Mouse (Mus musculus): ENCODE results near the gene Timm8a1. TPM values are rescaled to one million over a fixed set of nuclear protein-coding genes. Genes with fewer than 3 reads are reported as not detected.
A peak's percentile ranks its signal among the peaks of the same experiment; 100 is the strongest.
"Not testable (repeated sequence)": the region's sequence is repeated elsewhere in the genome, so short reads cannot be mapped to it uniquely, and the experiment has no call there.

The Timm8a1 gene
- polyA plus RNA-seq, 1 experiment, result 12.8 TPM

DNA sequence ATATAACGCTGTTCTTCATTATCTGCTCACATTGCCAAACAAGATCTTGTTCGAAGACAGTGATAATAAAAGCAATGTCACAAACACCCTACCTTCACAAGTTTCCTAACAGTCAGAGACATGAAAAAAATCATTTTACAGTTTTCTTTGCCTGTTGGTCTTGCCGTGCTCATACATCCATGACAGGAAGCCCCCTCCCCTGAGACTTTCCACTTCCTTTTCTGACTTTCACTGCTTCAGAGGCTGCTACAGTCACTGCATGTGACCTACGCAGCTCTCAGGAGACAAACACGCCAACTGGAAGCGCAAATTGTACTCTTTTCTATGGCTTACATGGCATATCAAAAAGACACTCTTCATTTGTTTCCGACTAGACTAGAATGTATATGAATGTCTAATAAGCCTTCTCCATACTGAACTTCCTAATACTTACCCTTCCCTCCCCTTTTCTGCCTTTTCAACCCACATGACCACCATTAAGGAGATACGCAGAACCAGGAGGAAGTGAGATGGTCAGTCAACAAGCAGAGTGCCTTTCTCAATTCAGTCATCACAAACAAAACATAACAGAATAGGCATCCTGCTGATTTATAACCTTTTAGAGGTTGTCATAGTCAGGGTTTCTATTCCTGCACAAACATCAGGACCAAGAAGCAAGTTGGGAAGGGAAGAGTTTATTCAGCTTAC lies 25.0 kb upstream of the Timm8a1 start:
- TF ChIP-seq POLR2A (IDR thresholded peaks at IDR 0.05; ENCODE audit: borderline replicate concordance, extremely low read depth, insufficient read depth, insufficient read length, poor library complexity, severe bottlenecking), result no peak
- no peak for TF ChIP-seq CTCF (IDR thresholded peaks at IDR 0.05; ENCODE audit: borderline replicate concordance, extremely low read depth, insufficient read depth, insufficient read length)
- DNase-seq (ENCODE audit: low read depth), result no peak

DNA sequence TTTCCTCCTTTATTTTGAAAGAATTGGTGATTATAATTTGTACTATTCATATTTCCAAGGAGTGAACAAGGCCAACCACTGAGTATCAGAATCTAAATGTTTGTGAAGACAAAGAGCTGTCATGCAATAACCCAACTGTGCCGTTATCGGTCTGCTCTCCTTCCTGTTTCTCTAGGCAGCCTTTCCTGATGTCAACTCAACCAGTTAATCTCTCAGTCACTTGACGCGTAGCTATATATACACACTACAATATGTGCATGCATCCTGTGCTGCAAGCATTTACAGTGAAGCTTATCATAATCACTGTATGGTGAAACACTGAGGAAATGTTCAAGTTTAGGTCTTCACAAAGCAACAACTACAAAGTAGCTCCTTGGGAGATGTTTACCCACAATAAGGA lies 22.7 kb upstream of the Timm8a1 start:
- DNase-seq (ENCODE audit: low read depth), result no peak
- no peak for TF ChIP-seq CTCF (IDR thresholded peaks at IDR 0.05; ENCODE audit: borderline replicate concordance, extremely low read depth, insufficient read depth, insufficient read length)
- TF ChIP-seq POLR2A (IDR thresholded peaks at IDR 0.05; ENCODE audit: borderline replicate concordance, extremely low read depth, insufficient read depth, insufficient read length, poor library complexity, severe bottlenecking), result no peak

DNA sequence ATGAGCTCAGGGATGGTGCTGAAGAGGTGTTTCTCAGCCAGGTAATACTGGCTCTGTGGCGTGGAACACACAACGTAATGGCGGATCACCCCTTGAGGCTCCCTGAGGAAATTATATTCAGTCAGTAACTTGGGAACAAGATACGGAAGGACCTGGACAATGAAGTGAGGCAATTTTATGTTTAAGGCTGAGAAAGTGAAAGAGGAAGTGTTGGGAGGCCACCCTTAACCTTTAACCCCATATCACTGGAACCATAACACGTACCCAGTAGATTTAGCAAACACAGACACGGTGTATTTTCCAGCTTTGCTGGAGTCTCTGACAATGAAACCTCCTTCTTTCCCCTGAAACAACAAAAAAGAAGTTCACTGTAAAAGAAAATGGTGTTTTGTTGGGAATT lies 12.8 kb upstream of the Timm8a1 start:
- no peak for DNase-seq (ENCODE audit: low read depth)

DNA sequence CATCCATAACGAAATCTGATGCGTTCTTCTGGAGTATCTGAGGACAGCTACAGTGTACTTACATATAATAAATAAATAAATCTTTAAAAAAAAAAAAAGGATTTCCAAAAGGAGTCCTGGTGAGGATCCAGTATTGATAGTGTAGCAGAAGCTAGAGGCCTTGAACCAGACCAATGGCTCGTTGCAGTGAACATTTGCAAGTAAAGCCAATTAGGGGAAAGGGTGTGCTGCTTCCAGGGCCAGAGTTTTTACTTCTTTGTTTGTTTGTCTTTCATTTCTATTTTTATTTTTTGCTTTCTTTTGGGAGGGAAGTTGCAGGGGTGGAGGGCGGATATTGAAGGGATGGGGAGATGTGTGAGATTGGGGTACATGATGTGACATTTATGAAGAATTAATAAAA lies 11.7 kb upstream of the Timm8a1 start:
- no peak for DNase-seq (ENCODE audit: low read depth)
- TF ChIP-seq CTCF (IDR thresholded peaks at IDR 0.05; ENCODE audit: borderline replicate concordance, extremely low read depth, insufficient read depth, insufficient read length) (no peak), POLR2A (IDR thresholded peaks at IDR 0.05; ENCODE audit: borderline replicate concordance, extremely low read depth, insufficient read depth, insufficient read length, poor library complexity, severe bottlenecking) (no peak)

More for the DNA sequence above, 12.8 kb upstream of the Timm8a1 start:
- no peak for TF ChIP-seq CTCF (IDR thresholded peaks at IDR 0.05; ENCODE audit: borderline replicate concordance, extremely low read depth, insufficient read depth, insufficient read length)

DNA sequence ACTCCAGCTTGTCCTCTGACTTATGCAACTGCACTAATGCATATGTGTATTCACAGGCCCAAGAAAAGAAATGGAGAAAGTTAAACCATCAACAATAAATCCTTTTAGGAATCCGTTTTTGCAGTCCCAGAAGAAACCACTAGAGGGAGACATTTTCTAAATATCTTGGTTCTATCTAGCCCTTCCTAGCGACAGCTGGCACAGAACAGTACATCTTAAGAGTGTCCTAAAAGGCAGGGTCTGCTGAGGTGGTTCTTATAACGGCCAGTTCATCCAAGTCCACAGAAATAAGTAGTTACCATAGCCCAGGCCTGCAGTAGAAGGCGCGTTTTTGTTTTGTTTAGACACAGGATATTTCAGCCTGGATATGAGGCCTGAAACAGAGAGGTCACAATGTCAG lies 9.2 kb upstream of the Timm8a1 start:
- DNase-seq (ENCODE audit: low read depth), result peak; percentile 71
- no peak for TF ChIP-seq POLR2A (IDR thresholded peaks at IDR 0.05; ENCODE audit: borderline replicate concordance, extremely low read depth, insufficient read depth, insufficient read length, poor library complexity, severe bottlenecking)
- 0 out of 2 replicates have a peak, but pooled peaks have one; percentile 18 for TF ChIP-seq CTCF (IDR thresholded peaks at IDR 0.05; ENCODE audit: borderline replicate concordance, extremely low read depth, insufficient read depth, insufficient read length)

DNA sequence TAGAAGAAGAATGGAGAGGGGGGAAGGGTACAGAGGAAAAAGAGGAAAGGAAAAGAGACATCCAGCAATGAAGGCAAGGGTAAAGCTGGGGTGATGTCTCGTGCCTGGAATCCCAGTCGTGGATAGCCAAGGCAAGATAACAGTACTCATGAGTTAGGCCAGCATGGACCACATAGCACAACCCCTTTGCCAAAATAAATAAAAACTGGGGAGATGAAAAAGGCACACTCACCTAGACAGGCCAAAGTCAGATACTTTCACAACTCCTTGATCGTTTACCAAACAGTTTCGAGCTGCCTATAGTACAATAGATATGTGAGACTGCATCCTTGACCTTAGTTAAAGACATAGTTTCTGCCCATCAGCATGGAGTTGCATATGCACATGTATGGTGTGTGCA lies 5.7 kb upstream of the Timm8a1 start:
- TF ChIP-seq POLR2A (IDR thresholded peaks at IDR 0.05; ENCODE audit: borderline replicate concordance, extremely low read depth, insufficient read depth, insufficient read length, poor library complexity, severe bottlenecking), result no peak
- TF ChIP-seq CTCF (IDR thresholded peaks at IDR 0.05; ENCODE audit: borderline replicate concordance, extremely low read depth, insufficient read depth, insufficient read length), result no peak
- no peak for DNase-seq (ENCODE audit: low read depth)

DNA sequence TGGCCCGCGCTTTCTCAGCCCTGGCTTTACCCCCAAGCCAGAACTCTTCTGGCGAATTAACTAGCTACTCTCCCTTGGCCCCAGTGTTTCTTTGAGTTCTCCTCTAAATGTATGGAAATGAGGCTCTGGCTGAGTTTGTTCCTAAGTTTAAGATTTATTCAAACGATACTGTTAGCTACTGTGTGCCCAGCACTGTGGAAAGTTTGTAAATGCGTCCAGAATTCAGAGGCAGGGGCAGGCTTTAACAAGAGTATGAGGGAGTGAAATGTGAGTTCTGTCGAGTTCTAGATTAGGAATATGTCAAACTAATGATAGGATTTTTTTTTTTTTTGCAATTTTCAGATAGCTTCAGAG lies 267 bp upstream of the Timm8a1 start:
- DNase-seq (ENCODE audit: low read depth), result no peak

DNA sequence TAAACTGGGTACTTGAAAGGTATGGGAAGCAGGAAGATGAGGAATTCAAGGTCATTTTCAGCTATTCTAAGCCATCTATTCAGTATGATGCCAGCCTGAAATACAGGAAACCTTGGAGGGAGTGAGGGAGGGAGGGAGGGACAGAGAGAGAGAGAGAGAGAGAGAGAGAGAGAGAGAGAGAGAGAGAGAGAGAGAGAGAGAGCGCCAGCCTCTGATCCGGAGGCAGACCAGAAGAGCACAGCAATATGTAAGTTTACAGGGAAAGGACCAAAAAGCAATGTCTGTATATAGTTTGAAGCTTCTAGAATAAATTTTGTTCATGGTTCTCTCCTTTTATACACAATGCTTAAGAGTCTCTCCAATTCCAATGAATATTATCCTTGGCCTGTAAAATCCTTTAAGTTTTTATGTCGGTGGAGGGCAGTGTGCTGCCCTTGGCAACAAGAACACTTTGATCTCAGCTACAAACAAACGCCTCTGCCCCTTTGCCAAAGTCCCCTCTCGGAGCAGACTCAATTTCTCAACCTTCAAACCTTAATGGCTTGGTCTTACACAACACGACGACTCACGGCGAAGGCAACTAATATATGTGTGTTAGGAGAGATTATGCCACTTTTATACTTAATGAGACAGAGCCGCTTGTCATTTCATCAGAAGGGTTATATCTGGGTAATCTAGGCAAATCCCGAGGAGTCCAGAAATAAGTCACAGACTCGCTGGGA lies 1.1 kb downstream of the Timm8a1 start:
- DNase-seq (ENCODE audit: low read depth), result peak; percentile 42
- TF ChIP-seq POLR2A (IDR thresholded peaks at IDR 0.05; ENCODE audit: borderline replicate concordance, extremely low read depth, insufficient read depth, insufficient read length, poor library complexity, severe bottlenecking), result no peak
- no peak for TF ChIP-seq CTCF (IDR thresholded peaks at IDR 0.05; ENCODE audit: borderline replicate concordance, extremely low read depth, insufficient read depth, insufficient read length)

More for the DNA sequence above, 267 bp upstream of the Timm8a1 start:
- TF ChIP-seq CTCF (IDR thresholded peaks at IDR 0.05; ENCODE audit: borderline replicate concordance, extremely low read depth, insufficient read depth, insufficient read length) (no peak), POLR2A (IDR thresholded peaks at IDR 0.05; ENCODE audit: borderline replicate concordance, extremely low read depth, insufficient read depth, insufficient read length, poor library complexity, severe bottlenecking) (no peak)

DNA sequence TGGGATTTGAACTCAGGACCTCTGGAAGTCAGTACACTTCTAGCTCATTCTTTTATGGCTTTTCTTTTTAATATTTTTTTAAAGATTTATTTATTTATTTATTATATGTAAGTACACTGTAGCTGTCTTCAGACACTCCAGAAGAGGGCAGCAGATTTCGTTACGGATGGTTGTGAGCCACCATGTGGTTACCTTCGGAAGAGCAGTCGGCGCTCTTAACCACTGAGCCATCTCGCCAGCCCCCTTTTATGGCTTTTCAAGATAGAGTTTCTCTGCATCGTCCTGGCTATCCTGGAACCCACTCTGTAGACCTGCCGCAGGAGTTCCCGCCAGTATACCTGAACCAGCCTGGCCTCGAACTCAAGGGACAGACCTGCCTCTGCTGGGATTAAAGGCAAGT lies 1.9 kb downstream of the Timm8a1 start:
- DNase-seq (ENCODE audit: low read depth), result not testable (repeated sequence)

DNA sequence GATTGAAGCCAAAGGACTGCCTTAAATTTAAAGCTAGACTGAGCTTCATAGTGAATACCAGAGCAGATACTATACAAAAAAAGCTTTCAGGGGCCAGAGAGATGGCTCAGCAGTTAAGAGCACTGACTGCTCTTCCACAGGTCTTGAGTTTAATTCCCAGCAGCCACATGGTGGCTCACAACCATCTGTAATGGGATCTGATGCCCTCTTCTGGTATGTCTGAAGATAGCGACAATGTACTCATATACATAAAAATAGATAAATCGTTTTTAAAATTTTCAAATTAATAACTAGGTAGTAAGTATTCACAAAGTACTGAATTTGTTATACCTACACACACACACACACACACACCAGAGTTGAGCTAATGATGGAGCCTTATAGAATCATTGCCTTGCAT lies 8.3 kb downstream of the Timm8a1 start:
- DNase-seq (ENCODE audit: low read depth), result no peak

DNA sequence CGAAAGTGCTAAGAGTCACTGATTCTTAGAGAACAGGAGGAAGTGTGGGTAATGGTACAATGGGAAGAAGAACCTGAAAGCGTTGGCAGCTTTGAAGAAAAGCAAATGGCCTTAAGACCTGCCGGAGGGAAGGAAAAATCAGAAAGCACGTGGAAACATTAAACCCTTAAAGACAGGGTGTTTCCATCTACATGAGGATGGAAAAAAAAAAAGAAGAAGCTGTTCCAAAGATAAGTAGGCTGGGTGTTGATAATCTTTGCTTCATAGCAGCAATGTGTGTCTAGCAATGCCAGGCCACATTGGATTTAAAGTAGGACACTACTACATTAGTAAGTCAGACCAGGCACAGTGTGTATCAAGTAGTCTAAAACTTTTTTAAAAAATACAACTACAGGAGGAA lies 16.4 kb downstream of the Timm8a1 start:
- no peak for DNase-seq (ENCODE audit: low read depth)
- no peak for TF ChIP-seq CTCF (IDR thresholded peaks at IDR 0.05; ENCODE audit: borderline replicate concordance, extremely low read depth, insufficient read depth, insufficient read length)
- no peak for TF ChIP-seq POLR2A (IDR thresholded peaks at IDR 0.05; ENCODE audit: borderline replicate concordance, extremely low read depth, insufficient read depth, insufficient read length, poor library complexity, severe bottlenecking)

More for the DNA sequence above, 8.3 kb downstream of the Timm8a1 start:
- TF ChIP-seq CTCF (IDR thresholded peaks at IDR 0.05; ENCODE audit: borderline replicate concordance, extremely low read depth, insufficient read depth, insufficient read length) (no peak), POLR2A (IDR thresholded peaks at IDR 0.05; ENCODE audit: borderline replicate concordance, extremely low read depth, insufficient read depth, insufficient read length, poor library complexity, severe bottlenecking) (no peak)

DNA sequence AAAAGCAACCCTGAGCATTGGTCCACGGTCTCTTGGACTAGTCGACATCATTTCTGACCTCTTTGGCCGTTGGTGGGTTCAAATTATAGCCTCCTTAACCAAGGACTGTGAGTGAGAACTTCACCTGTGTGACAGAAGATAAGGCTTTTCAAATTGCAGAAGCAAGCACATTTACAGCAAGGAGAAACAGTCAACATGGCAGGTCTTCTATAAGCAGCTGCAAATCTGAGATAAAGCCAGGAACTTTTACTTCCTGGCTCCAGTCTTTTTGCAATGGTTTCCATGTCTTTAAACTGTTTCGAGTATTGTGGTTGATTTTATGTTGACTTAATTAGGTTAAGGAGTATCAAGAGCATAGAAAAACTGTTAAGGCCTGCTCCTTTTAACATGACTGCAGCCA lies 17.9 kb downstream of the Timm8a1 start:
- TF ChIP-seq POLR2A (IDR thresholded peaks at IDR 0.05; ENCODE audit: borderline replicate concordance, extremely low read depth, insufficient read depth, insufficient read length, poor library complexity, severe bottlenecking) (no peak), CTCF (IDR thresholded peaks at IDR 0.05; ENCODE audit: borderline replicate concordance, extremely low read depth, insufficient read depth, insufficient read length) (no peak)
- no peak for DNase-seq (ENCODE audit: low read depth)
